Mouse (Mus musculus): ENCODE measurements around the gene Shank1. TPM values are rescaled to one million over a fixed set of nuclear protein-coding genes. Genes with fewer than 3 reads are reported as not detected.

Shank1 gene
- polyA plus RNA-seq, 1 experiment from 2014 or later = 1.5 TPM

DNA sequence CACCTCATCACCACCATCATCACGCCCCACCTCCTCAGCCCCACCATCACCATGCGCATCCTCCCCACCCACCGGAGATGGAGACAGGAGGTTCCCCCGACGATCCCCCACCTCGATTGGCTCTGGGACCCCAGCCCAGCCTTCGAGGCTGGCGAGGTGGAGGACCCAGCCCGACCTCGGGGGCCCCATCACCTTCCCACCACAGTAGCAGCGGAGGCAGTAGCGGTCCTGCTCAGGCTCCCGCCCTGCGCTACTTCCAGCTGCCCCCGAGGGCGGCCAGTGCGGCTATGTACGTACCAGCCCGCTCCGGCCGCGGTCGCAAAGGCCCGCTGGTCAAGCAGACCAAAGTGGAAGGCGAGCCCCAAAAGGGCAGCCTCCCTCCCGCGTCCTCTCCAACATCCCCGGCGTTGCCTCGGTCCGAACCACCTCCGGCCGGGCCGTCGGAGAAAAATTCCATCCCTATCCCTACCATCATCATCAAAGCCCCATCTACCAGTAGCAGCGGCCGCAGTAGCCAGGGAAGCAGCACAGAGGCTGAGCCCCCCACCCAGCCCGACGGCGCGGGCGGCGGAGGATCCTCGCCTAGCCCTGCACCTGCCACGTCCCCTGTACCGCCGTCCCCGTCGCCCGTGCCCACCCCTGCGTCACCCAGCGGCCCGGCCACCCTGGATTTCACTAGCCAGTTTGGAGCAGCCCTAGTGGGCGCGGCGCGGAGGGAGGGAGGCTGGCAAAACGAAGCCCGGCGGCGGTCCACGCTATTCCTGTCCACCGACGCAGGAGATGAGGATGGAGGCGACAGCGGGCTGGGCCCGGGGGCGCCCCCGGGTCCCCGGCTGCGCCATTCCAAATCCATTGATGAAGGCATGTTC, 42.1 kb downstream of the Shank1 start:
- 3% methylated on average over 66 of the region's 71 CpGs for WGBS
- H3K4me3 ChIP-seq (ENCODE audit: low read length) = no peak overlapping the region
- ATAC-seq (ENCODE audit: low FRiP score, low TSS enrichment) = no peak

DNA sequence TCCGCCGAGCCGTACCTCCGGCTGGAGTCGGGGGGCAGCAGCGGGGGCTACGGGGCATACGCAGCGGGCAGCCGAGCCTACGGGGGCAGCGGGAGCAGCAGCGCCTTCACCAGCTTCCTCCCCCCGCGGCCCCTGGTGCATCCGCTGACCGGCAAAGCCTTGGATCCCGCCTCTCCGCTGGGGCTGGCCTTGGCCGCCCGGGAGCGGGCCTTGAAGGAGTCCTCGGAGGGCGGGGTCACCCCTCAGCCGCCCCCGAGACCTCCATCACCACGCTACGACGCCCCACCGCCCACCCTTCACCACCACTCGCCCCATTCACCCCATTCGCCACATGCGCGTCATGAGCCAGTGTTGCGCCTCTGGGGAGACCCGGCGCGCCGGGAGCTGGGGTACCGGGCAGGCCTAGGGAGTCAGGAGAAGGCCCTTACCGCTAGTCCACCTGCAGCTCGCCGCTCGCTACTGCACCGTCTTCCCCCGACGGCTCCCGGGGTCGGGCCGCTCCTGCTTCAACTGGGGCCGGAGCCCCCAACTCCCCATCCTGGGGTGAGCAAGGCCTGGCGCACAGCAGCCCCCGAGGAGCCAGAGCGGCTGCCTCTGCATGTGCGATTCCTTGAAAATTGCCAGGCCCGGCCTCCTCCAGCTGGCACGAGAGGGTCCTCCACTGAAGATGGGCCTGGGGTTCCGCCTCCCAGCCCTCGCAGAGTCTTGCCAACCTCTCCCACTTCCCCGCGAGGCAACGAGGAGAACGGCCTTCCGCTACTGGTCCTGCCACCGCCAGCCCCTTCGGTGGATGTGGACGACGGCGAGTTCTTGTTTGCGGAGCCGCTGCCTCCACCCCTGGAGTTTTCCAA, 42.9 kb downstream of the Shank1 start:
- ATAC-seq (ENCODE audit: low FRiP score, low TSS enrichment) = no peak
- WGBS = 3% methylated on average over 56 of the region's 71 CpGs
- H3K4me2 ChIP-seq (replicated peaks; ENCODE audit: low read depth, low read length) = peak overlapping the region; percentile 41

More for the DNA sequence above, 42.1 kb downstream of the Shank1 start:
- Histone ChIP-seq H3K27ac (ENCODE audit: low read length) (no peak overlapping the region), H3K4me2 (replicated peaks; ENCODE audit: low read depth, low read length) (peak overlapping the region; percentile 68; the same call in 1 of the 2 replicates), H3K27me3 (ENCODE audit: insufficient read depth, low read length) (peaks cover 79% of the 10 kb centered on the region), H3K9ac (replicated peaks; ENCODE audit: low read length) (0 out of 2 replicates have a peak overlapping the region, but pooled peaks have one; percentile 8), H3K4me1 (ENCODE audit: insufficient read depth, low read length) (peaks cover 32% of the 10 kb centered on the region), H3K9me3 (ENCODE audit: low read length) (no peaks in the 10 kb centered on the region; the same call in 1 of the 2 replicates), H3K36me3 (ENCODE audit: insufficient read depth, low read length) (no peaks in the 10 kb centered on the region)

DNA sequence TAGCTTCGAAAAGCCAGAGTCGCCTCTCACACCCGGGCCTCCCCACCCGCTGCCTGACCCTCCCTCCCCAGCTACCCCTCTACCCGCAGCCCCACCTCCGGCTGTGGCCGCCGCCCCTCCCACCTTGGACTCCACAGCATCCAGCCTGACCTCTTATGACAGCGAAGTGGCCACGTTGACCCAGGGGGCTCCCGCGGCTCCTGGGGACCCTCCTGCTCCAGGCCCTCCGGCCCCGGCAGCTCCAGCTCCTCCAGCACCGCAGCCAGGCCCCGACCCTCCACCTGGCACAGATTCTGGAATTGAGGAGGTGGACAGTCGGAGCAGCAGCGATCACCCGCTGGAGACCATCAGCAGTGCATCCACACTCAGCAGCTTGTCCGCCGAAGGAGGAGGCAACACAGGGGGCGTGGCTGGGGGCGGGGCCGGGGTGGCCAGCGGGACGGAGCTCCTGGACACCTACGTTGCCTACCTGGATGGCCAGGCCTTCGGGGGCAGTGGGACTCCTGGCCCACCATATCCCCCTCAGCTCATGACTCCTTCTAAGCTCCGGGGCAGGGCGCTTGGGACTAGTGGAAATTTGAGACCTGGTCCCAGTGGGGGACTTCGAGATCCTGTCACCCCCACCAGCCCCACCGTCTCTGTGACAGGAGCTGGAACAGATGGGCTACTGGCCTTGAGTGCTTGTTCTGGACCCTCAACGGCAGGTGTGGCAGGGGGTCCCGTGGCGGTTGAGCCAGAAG, 43.7 kb downstream of the Shank1 start:
- WGBS = 2% methylated on average over 35 of the region's 35 CpGs
- Histone ChIP-seq H3K27me3 (ENCODE audit: insufficient read depth, low read length) (peaks cover 92% of the 10 kb centered on the region), H3K27ac (ENCODE audit: low read length) (no peak overlapping the region), H3K4me1 (ENCODE audit: insufficient read depth, low read length) (peaks cover 40% of the 10 kb centered on the region), H3K36me3 (ENCODE audit: insufficient read depth, low read length) (no peaks in the 10 kb centered on the region), H3K4me2 (replicated peaks; ENCODE audit: low read depth, low read length) (peak overlapping the region; percentile 41), H3K4me3 (ENCODE audit: low read length) (peak overlapping the region; percentile 19), H3K9me3 (ENCODE audit: low read length) (no peaks in the 10 kb centered on the region; the same call in 1 of the 2 replicates), H3K9ac (replicated peaks; ENCODE audit: low read length) (no peak overlapping the region)
- 0 out of 2 replicates have a peak, but pooled peaks have one; percentile 2 for ATAC-seq (ENCODE audit: low FRiP score, low TSS enrichment)

More for the DNA sequence above, 42.9 kb downstream of the Shank1 start:
- peaks cover 87% of the 10 kb centered on the region for H3K27me3 ChIP-seq (ENCODE audit: insufficient read depth, low read length)
- peaks cover 38% of the 10 kb centered on the region for H3K4me1 ChIP-seq (ENCODE audit: insufficient read depth, low read length)
- no peak overlapping the region for H3K9ac ChIP-seq (replicated peaks; ENCODE audit: low read length)
- H3K4me3 ChIP-seq (ENCODE audit: low read length) = peak overlapping the region; percentile 19
- H3K36me3 ChIP-seq (ENCODE audit: insufficient read depth, low read length) = no peaks in the 10 kb centered on the region
- H3K9me3 ChIP-seq (ENCODE audit: low read length) = no peaks in the 10 kb centered on the region; the same call in 1 of the 2 replicates
- H3K27ac ChIP-seq (ENCODE audit: low read length) = no peak overlapping the region

DNA sequence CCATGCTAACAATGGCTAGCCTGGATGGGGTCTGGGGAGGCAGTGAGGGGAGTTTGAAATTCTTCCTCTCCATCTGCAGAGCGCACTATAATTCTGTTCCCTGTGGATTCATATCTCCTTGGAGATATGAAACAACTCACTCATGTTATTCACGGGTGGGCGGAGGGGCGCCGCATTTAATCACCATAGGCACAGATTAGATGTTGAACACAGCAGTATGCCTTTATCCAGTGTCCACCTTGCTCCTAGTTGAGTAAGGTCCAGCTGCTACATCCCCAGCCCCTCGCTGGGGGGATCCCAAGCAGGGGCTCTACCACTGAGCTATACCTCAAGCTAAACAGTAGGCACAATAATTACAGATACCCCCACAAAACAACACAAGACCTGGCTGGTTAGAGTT, 45.4 kb downstream of the Shank1 start:
- Histone ChIP-seq H3K4me1 (ENCODE audit: insufficient read depth, low read length) (peaks cover 49% of the 10 kb centered on the region), H3K36me3 (ENCODE audit: insufficient read depth, low read length) (no peaks in the 10 kb centered on the region), H3K27ac (ENCODE audit: low read length) (no peak overlapping the region), H3K9me3 (ENCODE audit: low read length) (no peaks in the 10 kb centered on the region; the same call in 1 of the 2 replicates), H3K9ac (replicated peaks; ENCODE audit: low read length) (no peak overlapping the region), H3K4me2 (replicated peaks; ENCODE audit: low read depth, low read length) (no peak overlapping the region), H3K4me3 (ENCODE audit: low read length) (no peak overlapping the region), H3K27me3 (ENCODE audit: insufficient read depth, low read length) (peaks cover 93% of the 10 kb centered on the region)
- WGBS = 80% methylated on average over 6 of the region's 6 CpGs
- no peak for ATAC-seq (ENCODE audit: low FRiP score, low TSS enrichment)

DNA sequence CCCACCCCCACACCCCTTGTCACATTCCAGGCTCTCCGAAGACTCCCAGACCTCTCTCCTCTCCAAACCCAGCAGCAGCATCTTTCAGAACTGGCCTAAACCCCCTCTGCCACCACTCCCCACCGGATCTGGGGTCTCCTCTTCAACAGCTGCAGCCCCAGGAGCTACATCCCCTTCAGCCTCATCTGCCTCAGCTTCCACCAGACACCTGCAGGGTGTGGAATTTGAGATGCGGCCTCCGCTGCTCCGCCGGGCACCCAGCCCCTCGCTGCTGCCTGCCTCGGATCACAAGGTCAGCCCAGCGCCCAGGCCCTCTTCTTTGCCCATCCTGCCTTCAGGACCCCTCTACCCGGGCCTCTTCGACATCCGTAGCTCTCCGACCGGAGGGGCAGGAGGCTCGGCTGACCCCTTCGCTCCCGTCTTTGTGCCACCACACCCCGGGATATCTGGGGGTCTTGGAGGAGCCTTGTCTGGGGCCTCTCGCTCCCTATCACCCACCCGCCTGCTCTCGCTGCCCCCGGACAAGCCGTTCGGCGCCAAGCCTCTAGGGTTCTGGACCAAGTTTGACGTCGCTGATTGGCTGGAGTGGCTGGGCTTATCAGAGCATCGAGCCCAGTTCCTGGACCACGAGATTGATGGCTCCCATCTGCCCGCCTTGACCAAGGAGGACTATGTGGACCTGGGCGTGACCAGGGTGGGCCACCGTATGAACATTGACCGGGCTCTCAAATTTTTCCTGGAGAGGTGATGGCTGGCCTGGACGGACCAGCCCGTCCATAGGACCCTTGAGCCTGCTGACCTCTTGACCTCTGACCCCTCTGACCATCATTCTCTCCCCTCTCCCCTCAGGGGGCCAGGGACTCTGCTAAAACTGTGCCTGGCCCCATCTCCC, 46.8 kb downstream of the Shank1 start:
- H3K27ac ChIP-seq (ENCODE audit: low read length) = no peak overlapping the region
- peak overlapping the region; percentile 39 for H3K4me2 ChIP-seq (replicated peaks; ENCODE audit: low read depth, low read length)
- H3K9ac ChIP-seq (replicated peaks; ENCODE audit: low read length) = peak overlapping the region; percentile 48
- peak overlapping the region; percentile 36 for H3K4me3 ChIP-seq (ENCODE audit: low read length)
- no peaks in the 10 kb centered on the region; the same call in 1 of the 2 replicates for H3K9me3 ChIP-seq (ENCODE audit: low read length)
- H3K36me3 ChIP-seq (ENCODE audit: insufficient read depth, low read length) = no peaks in the 10 kb centered on the region
- peaks cover 91% of the 10 kb centered on the region for H3K27me3 ChIP-seq (ENCODE audit: insufficient read depth, low read length)
- peaks cover 45% of the 10 kb centered on the region for H3K4me1 ChIP-seq (ENCODE audit: insufficient read depth, low read length)
- WGBS = 2% methylated on average over 35 of the region's 35 CpGs
- no peak for ATAC-seq (ENCODE audit: low FRiP score, low TSS enrichment)

DNA sequence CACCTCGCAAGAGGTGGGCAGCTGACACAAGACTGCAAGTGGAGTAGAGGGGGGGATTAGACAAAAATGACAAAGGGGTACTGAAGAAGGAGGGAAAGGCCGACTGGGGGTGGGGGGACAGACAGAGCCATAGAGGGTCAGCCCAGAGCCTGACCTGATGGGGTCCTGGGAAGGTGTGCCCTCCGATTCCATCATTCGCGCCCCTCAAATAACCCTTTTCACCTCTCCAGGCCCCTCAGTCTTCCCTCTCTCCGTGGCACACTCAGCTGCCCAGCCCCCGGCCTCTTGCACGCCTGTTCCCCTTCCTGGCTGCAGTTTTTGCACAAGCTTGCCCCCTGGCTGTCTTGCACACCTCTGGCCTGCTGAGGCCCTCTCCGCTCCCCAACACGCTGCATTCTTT, 47.5 kb downstream of the Shank1 start:
- no peaks in the 10 kb centered on the region; the same call in 1 of the 2 replicates for H3K9me3 ChIP-seq (ENCODE audit: low read length)
- ATAC-seq (ENCODE audit: low FRiP score, low TSS enrichment) = no peak
- no peak overlapping the region for H3K9ac ChIP-seq (replicated peaks; ENCODE audit: low read length)
- peaks cover 45% of the 10 kb centered on the region for H3K4me1 ChIP-seq (ENCODE audit: insufficient read depth, low read length)
- peak overlapping the region; percentile 36 for H3K4me3 ChIP-seq (ENCODE audit: low read length)
- no peaks in the 10 kb centered on the region for H3K36me3 ChIP-seq (ENCODE audit: insufficient read depth, low read length)
- peaks cover 89% of the 10 kb centered on the region for H3K27me3 ChIP-seq (ENCODE audit: insufficient read depth, low read length)
- H3K27ac ChIP-seq (ENCODE audit: low read length) = no peak overlapping the region
- WGBS = 17% methylated on average over 10 of the region's 10 CpGs
- H3K4me2 ChIP-seq (replicated peaks; ENCODE audit: low read depth, low read length) = peak overlapping the region; percentile 39

DNA sequence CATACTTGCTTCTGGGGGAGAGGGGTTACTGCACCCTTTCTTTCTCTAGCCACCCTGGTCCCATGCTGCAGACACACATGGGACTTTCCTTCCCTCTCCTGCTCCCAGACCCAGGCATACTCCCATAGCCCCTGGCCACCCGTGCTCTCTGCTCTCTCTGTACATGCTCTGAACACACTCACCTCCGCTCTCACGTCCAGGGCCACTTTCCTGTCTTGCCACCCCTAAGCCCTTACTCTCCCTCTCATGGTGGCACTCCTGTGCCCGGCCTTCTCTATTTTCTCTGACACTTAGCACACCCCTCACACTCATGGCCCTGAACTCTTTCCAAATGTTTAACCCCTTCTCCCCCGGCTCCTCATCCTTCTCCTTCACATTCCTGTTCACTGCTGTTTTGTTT, 48.0 kb downstream of the Shank1 start:
- no peaks in the 10 kb centered on the region for H3K36me3 ChIP-seq (ENCODE audit: insufficient read depth, low read length)
- H3K4me2 ChIP-seq (replicated peaks; ENCODE audit: low read depth, low read length) = 0 out of 2 replicates have a peak overlapping the region, but pooled peaks have one; percentile 15
- ATAC-seq (ENCODE audit: low FRiP score, low TSS enrichment) = no peak
- WGBS = 14% methylated on average over 5 of the region's 5 CpGs
- no peaks in the 10 kb centered on the region; the same call in 1 of the 2 replicates for H3K9me3 ChIP-seq (ENCODE audit: low read length)
- H3K9ac ChIP-seq (replicated peaks; ENCODE audit: low read length) = no peak overlapping the region
- peaks cover 40% of the 10 kb centered on the region for H3K4me1 ChIP-seq (ENCODE audit: insufficient read depth, low read length)
- H3K27ac ChIP-seq (ENCODE audit: low read length) = no peak overlapping the region
- H3K27me3 ChIP-seq (ENCODE audit: insufficient read depth, low read length) = peaks cover 84% of the 10 kb centered on the region
- no peak overlapping the region for H3K4me3 ChIP-seq (ENCODE audit: low read length)

DNA sequence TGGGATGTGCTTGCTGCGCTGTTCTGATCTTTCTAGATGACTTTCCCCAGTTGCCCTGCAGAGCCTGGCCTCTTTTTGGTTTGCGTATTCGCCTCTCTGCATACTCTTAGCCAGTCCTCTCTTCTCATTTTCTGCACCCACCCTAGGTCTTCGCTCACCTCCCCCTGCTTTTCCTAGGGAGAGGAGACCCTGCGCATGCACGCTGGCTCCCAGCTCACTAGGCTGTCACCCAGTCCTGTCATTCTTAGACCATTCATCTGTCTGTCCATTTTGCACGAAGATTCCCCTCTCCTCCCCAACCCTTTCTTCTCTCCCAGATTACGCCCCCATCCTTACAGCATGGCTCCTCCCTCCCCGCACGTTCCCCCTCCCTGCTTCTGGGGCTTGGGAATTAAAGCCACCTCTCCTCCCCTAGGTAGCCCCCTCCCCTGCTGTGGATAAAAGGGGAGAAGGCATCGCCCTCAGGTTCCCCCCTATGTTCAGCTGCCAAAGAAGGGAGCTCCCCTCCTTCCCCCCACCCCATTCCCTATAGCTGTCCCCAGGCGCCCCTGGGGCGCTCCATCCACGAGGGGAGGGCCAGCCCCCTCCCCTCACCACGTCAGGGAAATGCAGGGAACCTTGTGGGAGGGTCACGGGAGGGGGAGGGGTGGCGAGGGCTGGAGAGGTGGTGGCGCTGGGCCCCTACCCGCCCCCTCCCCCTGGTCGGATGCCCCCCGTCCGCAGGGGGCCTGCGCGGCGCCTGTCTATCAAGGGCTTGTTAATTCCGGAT, 49.0 kb downstream of the Shank1 start:
- H3K36me3 ChIP-seq (ENCODE audit: insufficient read depth, low read length) = no peaks in the 10 kb centered on the region
- H3K4me1 ChIP-seq (ENCODE audit: insufficient read depth, low read length) = peaks cover 37% of the 10 kb centered on the region
- H3K9me3 ChIP-seq (ENCODE audit: low read length) = no peaks in the 10 kb centered on the region; the same call in 1 of the 2 replicates
- peak; percentile 5; the same call in 1 of the 2 replicates for ATAC-seq (ENCODE audit: low FRiP score, low TSS enrichment)
- H3K27ac ChIP-seq (ENCODE audit: low read length) = peak overlapping the region; percentile 29; the same call in 1 of the 2 replicates
- H3K27me3 ChIP-seq (ENCODE audit: insufficient read depth, low read length) = peaks cover 74% of the 10 kb centered on the region
- peak overlapping the region; percentile 83 for H3K4me2 ChIP-seq (replicated peaks; ENCODE audit: low read depth, low read length)
- peak overlapping the region; percentile 67 for H3K9ac ChIP-seq (replicated peaks; ENCODE audit: low read length)
- peak overlapping the region; percentile 59 for H3K4me3 ChIP-seq (ENCODE audit: low read length)
- 9% methylated on average over 15 of the region's 26 CpGs for WGBS
